Comparison of ENCODE assay signal across 12 mouse cellular contexts in the genomic region with DNA sequence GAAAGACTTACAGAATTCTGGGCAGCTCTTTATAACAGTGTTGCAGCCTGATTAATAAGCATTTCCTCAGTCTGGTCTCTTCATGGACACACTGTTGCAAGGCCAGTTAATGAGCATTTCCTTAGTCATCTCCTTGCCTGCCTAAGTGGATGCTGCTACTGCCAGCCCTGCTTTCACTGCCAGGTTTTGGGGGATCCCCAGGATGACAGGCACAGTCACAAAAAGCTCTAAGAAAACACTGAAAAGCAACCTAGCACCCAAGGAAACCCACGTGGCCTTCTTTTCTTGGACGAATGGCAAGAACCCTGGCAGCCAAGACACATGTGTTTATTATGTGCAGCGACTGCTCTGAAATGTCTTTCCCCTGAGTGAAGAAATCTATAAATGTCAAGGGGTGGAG. TPM values are rescaled to one million over a fixed set of nuclear protein-coding genes. Genes with fewer than 3 reads are reported as not detected.
A peak's percentile ranks its signal among the peaks of the same experiment; 100 is the strongest.
DNase-seq lines count a peak whose midpoint lies in the region; ATAC-seq and TF ChIP-seq lines count a peak whose summit lies in the region.
"Had no signal": no experiment of that assay in that cellular context is flagged by ENCODE, and none has a peak within 500 bp of the region (broad histone marks: within the 10 kb centered on the region; RNA-seq: fewer than 3 reads in every experiment).

No protein-coding gene starts in this region.

- H3K9me3 ChIP-seq in forebrain, embryonic 13.5 days (replicated peaks) = no peaks in the 10 kb centered on the region
- H3K9me3 ChIP-seq in forebrain, embryonic 12.5 days = no peaks in the 10 kb centered on the region
- no peaks in the 10 kb centered on the region for H3K9me3 ChIP-seq in limb, embryonic 14.5 days (ENCODE audit: control insufficient read depth, low read length)
- H3K9me3 ChIP-seq in limb, embryonic 10.5 days (replicated peaks) = no peaks in the 10 kb centered on the region
- no peaks in the 10 kb centered on the region for H3K9me3 ChIP-seq in forebrain, embryonic 15.5 days
- H3K9me3 ChIP-seq: hindbrain, embryonic 15.5 days had no signal

- no peak for TF ChIP-seq POLR2A in limb, embryonic 14.5 days (IDR thresholded peaks at IDR 0.05; ENCODE audit: borderline replicate concordance, extremely low read depth, insufficient read depth, insufficient read length)

- no peak overlapping the region for H3K4me3 ChIP-seq in forebrain, embryonic 13.5 days
- H3K4me3 ChIP-seq in forebrain, embryonic 12.5 days (replicated peaks) = no peak overlapping the region
- no peak overlapping the region for H3K4me3 ChIP-seq in limb, embryonic 14.5 days (replicated peaks; ENCODE audit: low read length)
- H3K4me3 ChIP-seq in limb, embryonic 10.5 days = no peak overlapping the region
- H3K4me3 ChIP-seq in forebrain, embryonic 15.5 days = no peak overlapping the region
- H3K4me3 ChIP-seq: hindbrain, embryonic 15.5 days had no signal

- H3K9ac ChIP-seq in forebrain, embryonic 13.5 days = no peak overlapping the region
- no peak overlapping the region for H3K9ac ChIP-seq in forebrain, embryonic 12.5 days
- H3K9ac ChIP-seq in limb, embryonic 14.5 days (ENCODE audit: low read depth, low read length, severe bottlenecking) = no peak overlapping the region
- H3K9ac ChIP-seq in forebrain, embryonic 15.5 days (replicated peaks) = no peak overlapping the region
- H3K9ac ChIP-seq: hindbrain, embryonic 15.5 days had no signal

- H3K27me3 ChIP-seq in forebrain, embryonic 13.5 days = no peaks in the 10 kb centered on the region
- no peaks in the 10 kb centered on the region for H3K27me3 ChIP-seq in forebrain, embryonic 12.5 days
- H3K27me3 ChIP-seq in limb, embryonic 14.5 days (ENCODE audit: control insufficient read depth, insufficient read depth, low read length) = no peaks in the 10 kb centered on the region
- no peaks in the 10 kb centered on the region for H3K27me3 ChIP-seq in limb, embryonic 10.5 days (ENCODE audit: low read depth, poor library complexity, severe bottlenecking)
- H3K27me3 ChIP-seq in forebrain, embryonic 15.5 days = no peaks in the 10 kb centered on the region
- H3K27me3 ChIP-seq: hindbrain, embryonic 15.5 days had no signal

- H3K4me2 ChIP-seq in forebrain, embryonic 13.5 days = no peak overlapping the region
- H3K4me2 ChIP-seq in forebrain, embryonic 12.5 days = no peak overlapping the region
- no peak overlapping the region for H3K4me2 ChIP-seq in limb, embryonic 14.5 days (replicated peaks; ENCODE audit: low read depth, low read length, severe bottlenecking)
- H3K4me2 ChIP-seq in forebrain, embryonic 15.5 days (replicated peaks) = no peak overlapping the region
- H3K4me2 ChIP-seq: hindbrain, embryonic 15.5 days; midbrain, embryonic 11.5 days had no signal

- DNase-seq in limb, embryonic 14.5 days (ENCODE audit: low spot score) = peak; percentile 35
- DNase-seq in limb, embryonic 10.5 days (ENCODE audit: low spot score) = no peak
- DNase-seq in lung, postnatal 14 days = peak; percentile 52
- DNase-seq in spleen, postnatal 10 days (ENCODE audit: low spot score in 2 of 2) = no peak
- DNase-seq in testis, postnatal 10 days (ENCODE audit: low spot score) = no peak
- DNase-seq: cerebellum, adult 2 months; heart, adult 18-20 months had no signal

- WGBS in forebrain, embryonic 13.5 days = 53% methylated on average over 3 of the region's 3 CpGs
- 84% methylated on average over 3 of the region's 3 CpGs for WGBS in forebrain, embryonic 12.5 days
- 30% methylated on average over 3 of the region's 3 CpGs for WGBS in limb, embryonic 14.5 days
- 79% methylated on average over 3 of the region's 3 CpGs for WGBS in limb, embryonic 10.5 days
- WGBS in forebrain, embryonic 15.5 days = 28% methylated on average over 3 of the region's 3 CpGs

- ATAC-seq in forebrain, embryonic 13.5 days = peak; percentile 78
- ATAC-seq in forebrain, embryonic 12.5 days (ENCODE audit: low FRiP score) = no peak
- no peak for ATAC-seq in limb, embryonic 14.5 days (ENCODE audit: low FRiP score, low read depth)
- peak; percentile 74 for ATAC-seq in forebrain, embryonic 15.5 days (replicated peaks)

- H3K27ac ChIP-seq in forebrain, embryonic 13.5 days = peak overlapping the region; percentile 44; the same call in 1 of the 2 replicates
- H3K27ac ChIP-seq in forebrain, embryonic 12.5 days = no peak overlapping the region; the same call in 1 of the 2 replicates
- H3K27ac ChIP-seq in limb, embryonic 14.5 days (replicated peaks; ENCODE audit: low read depth, low read length) = no peak overlapping the region
- no peak overlapping the region for H3K27ac ChIP-seq in limb, embryonic 10.5 days
- no peak overlapping the region; the same call in 1 of the 2 replicates for H3K27ac ChIP-seq in forebrain, embryonic 15.5 days (replicated peaks)
- H3K27ac ChIP-seq: hindbrain, embryonic 15.5 days had no signal

- H3K36me3 ChIP-seq in forebrain, embryonic 13.5 days (ENCODE audit: poor library complexity, severe bottlenecking) = no peaks in the 10 kb centered on the region
- H3K36me3 ChIP-seq in forebrain, embryonic 12.5 days (replicated peaks) = no peaks in the 10 kb centered on the region
- H3K36me3 ChIP-seq in limb, embryonic 14.5 days (ENCODE audit: control insufficient read depth, insufficient read depth, low read length) = no peaks in the 10 kb centered on the region
- H3K36me3 ChIP-seq in limb, embryonic 10.5 days = no peaks in the 10 kb centered on the region
- no peaks in the 10 kb centered on the region for H3K36me3 ChIP-seq in forebrain, embryonic 15.5 days
- H3K36me3 ChIP-seq: hindbrain, embryonic 15.5 days had no signal

- H3K4me1 ChIP-seq in forebrain, embryonic 13.5 days = peaks cover 11% of the 10 kb centered on the region
- H3K4me1 ChIP-seq in forebrain, embryonic 12.5 days = no peaks in the 10 kb centered on the region
- H3K4me1 ChIP-seq in limb, embryonic 14.5 days (ENCODE audit: control insufficient read depth, insufficient read depth, low read length) = peaks cover 21% of the 10 kb centered on the region
- H3K4me1 ChIP-seq in limb, embryonic 10.5 days = peaks cover 24% of the 10 kb centered on the region
- H3K4me1 ChIP-seq in forebrain, embryonic 15.5 days = peaks cover 12% of the 10 kb centered on the region
- H3K4me1 ChIP-seq: hindbrain, embryonic 15.5 days had no signal

RNA-seq across cellular contexts. Expression of a gene that starts 41.8 kb away (rescaled TPM):
- 5.2 and 6.0 TPM in 2 replicates for polyA plus RNA-seq in forebrain, embryonic 13.5 days (2015; fragmentation: Nextera tagmentation; extraction: Ambion mirVana)
- 9.4 and 11.2 TPM in 2 replicates for polyA plus RNA-seq in forebrain, embryonic 12.5 days (2016; fragmentation: Nextera tagmentation; extraction: Ambion mirVana)
- 30.8 and 37.7 TPM in 2 replicates for polyA plus RNA-seq in limb, embryonic 14.5 days (2012; rRNA removed)
- 31.2 and 36.5 TPM in 2 replicates for polyA plus RNA-seq in limb, embryonic 14.5 days (2014; fragmentation: Nextera tagmentation; extraction: Ambion mirVana)
- 7.5 and 11.8 TPM in 2 replicates for polyA plus RNA-seq in limb, embryonic 10.5 days (2016; fragmentation: Nextera tagmentation; extraction: Ambion mirVana)
- polyA plus RNA-seq in forebrain, embryonic 15.5 days (2015; fragmentation: Nextera tagmentation; extraction: Ambion mirVana) = 4.9 and 5.8 TPM in 2 replicates

Comparison
In these comparisons a context has a peak if more than half of its experiments do, and no peak if none do; other contexts are left out.
1. ATAC-seq: peak in forebrain, embryonic 13.5 days (single experiment) and forebrain, embryonic 15.5 days (single experiment); none in forebrain, embryonic 12.5 days (single experiment) and limb, embryonic 14.5 days (single experiment).
2. DNase-seq: peak in limb, embryonic 14.5 days (single experiment) and lung, postnatal 14 days (single experiment); none in limb, embryonic 10.5 days (single experiment), spleen, postnatal 10 days (0 of 2) and testis, postnatal 10 days (single experiment).